Mouse (Mus musculus) kidney, postnatal 0 days (tissue): ENCODE results near the gene Rexo1. TPM values are rescaled to one million over a fixed set of nuclear protein-coding genes. Genes with fewer than 3 reads are reported as not detected.
A peak's percentile ranks its signal among the peaks of the same experiment; 100 is the strongest.

Source experiments
- ATAC-seq: fragments of 200-750 bp; cut with Nextera tagmentation; replicated peaks from 2 replicates; pipeline ENCODE4 v1.8.0; 2017; ENCODE audit warnings: low read depth, moderate number of reproducible peaks, moderate TSS enrichment, moderate library complexity; ENCODE audit not compliant: low FRiP score
- DNase-seq: peaks from one replicate; pipeline ENCODE4 v3.0.0-alpha.2; 2016; ENCODE audit warnings: low spot score
- H3K27ac ChIP-seq: fragments of 300-500 bp; sonication (generic); 2 replicates; pipeline ENCODE4 v1.5.1; 2014; ENCODE audit warnings: mild to moderate bottlenecking
- H3K27me3 ChIP-seq: fragments of 300-500 bp; sonication (generic); 2 replicates; pipeline ENCODE4 v1.6.1; 2014; ENCODE audit warnings: low read length, mixed read lengths; ENCODE audit not compliant: insufficient read depth
- H3K36me3 ChIP-seq: fragments of 300-500 bp; sonication (generic); 2 replicates; pipeline ENCODE4 v1.6.1; 2014; ENCODE audit warnings: low read length, mixed read lengths; ENCODE audit not compliant: insufficient read depth
- H3K4me1 ChIP-seq: fragments of 300-500 bp; sonication (generic); replicated peaks from 2 replicates; pipeline ENCODE4 v1.6.1; 2014; ENCODE audit warnings: antibody characterized with exemption, low read length, mixed read lengths; ENCODE audit not compliant: insufficient read depth
- H3K4me2 ChIP-seq: fragments of 300-500 bp; sonication (generic); 2 replicates; pipeline ENCODE4 v1.6.1; 2014; ENCODE audit warnings: mild to moderate bottlenecking, low read length, moderate library complexity, mixed read lengths
- H3K4me3 ChIP-seq: fragments of 300-500 bp; sonication (generic); replicated peaks from 2 replicates; pipeline ENCODE4 v1.5.1; 2014; ENCODE audit warnings: low read depth, low read length
- H3K9ac ChIP-seq: fragments of 300-500 bp; sonication (generic); 2 replicates; pipeline ENCODE4 v1.6.1; 2014; ENCODE audit warnings: low read depth, low read length
- H3K9me3 ChIP-seq: fragments of 300-500 bp; sonication (generic); replicated peaks from 2 replicates; pipeline ENCODE4 v1.6.1; 2016; ENCODE audit warnings: low read length, inconsistent platforms, mixed read lengths
- CTCF ChIP-seq: IDR thresholded peaks from 2 replicates; pipeline ENCODE4 v1.5.1; 2016; ENCODE audit warnings: antibody characterized with exemption, low read depth, mild to moderate bottlenecking, moderate library complexity
- WGBS: fragments of 180-500 bp; shearing (Covaris S2); extraction: QIAGEN DNeasy Blood & Tissue Kit; methylation state at CpG from one replicate; pipeline ENCODE4 v1.1.7; 2014; 5-methylcytosine and 5-hydroxymethylcytosine counted together
- polyA plus RNA-seq: library from polyadenylated mRNA; unstranded; fragments of >200 nt; fragmentation: Nextera tagmentation; extraction: Ambion mirVana; gene quantifications from 2 replicates; pipeline ENCODE4 v1.2.1, GENCODE M21; 2015

The Rexo1 gene
- polyA plus RNA-seq, 1 experiment from 2014 or later = 17.3 TPM

- 69% methylated on average over 10 of the region's 10 CpGs for WGBS
- H3K9ac ChIP-seq = no peak overlapping the region
- ATAC-seq (peak; percentile 55), DNase-seq (peak; percentile 83)
- H3K36me3 ChIP-seq = peaks cover 49% of the 10 kb centered on the region
- no peak overlapping the region for H3K4me2 ChIP-seq
- H3K27me3 ChIP-seq = no peaks in the 10 kb centered on the region
- no peak overlapping the region for H3K27ac ChIP-seq
- H3K9me3 ChIP-seq = no peaks in the 10 kb centered on the region
- H3K4me3 ChIP-seq = no peak overlapping the region
- TF ChIP-seq CTCF = peak; percentile 85
- H3K4me1 ChIP-seq = no peaks in the 10 kb centered on the region
These were observed 12.8 kb downstream of the Rexo1 start for GRCm38 (mm10) chr10:80548428-80549006.

GRCm38 (mm10) chr10:80547539-80547938, 13.8 kb downstream of the Rexo1 start:
- Histone ChIP-seq H3K9me3 (no peaks in the 10 kb centered on the region), H3K36me3 (peaks cover 54% of the 10 kb centered on the region), H3K4me2 (no peak overlapping the region), H3K27ac (no peak overlapping the region), H3K27me3 (no peaks in the 10 kb centered on the region), H3K4me3 (no peak overlapping the region), H3K4me1 (no peaks in the 10 kb centered on the region), H3K9ac (no peak overlapping the region)
- 88% methylated on average over 15 of the region's 15 CpGs for WGBS
- DNase-seq (no peak), ATAC-seq (no peak)
- no peak for TF ChIP-seq CTCF

GRCm38 (mm10) chr10:80546945-80547344, 14.4 kb downstream of the Rexo1 start:
- Histone ChIP-seq H3K27ac (no peak overlapping the region), H3K4me3 (no peak overlapping the region), H3K9me3 (no peaks in the 10 kb centered on the region), H3K36me3 (peaks cover 60% of the 10 kb centered on the region), H3K27me3 (no peaks in the 10 kb centered on the region), H3K4me1 (no peaks in the 10 kb centered on the region), H3K4me2 (no peak overlapping the region), H3K9ac (no peak overlapping the region)
- ATAC-seq (no peak), DNase-seq (no peak)
- TF ChIP-seq CTCF = no peak
- 98% methylated on average over 4 of the region's 4 CpGs for WGBS

GRCm38 (mm10) chr10:80545590-80545989, 15.8 kb downstream of the Rexo1 start:
- ATAC-seq (no peak), DNase-seq (no peak)
- Histone ChIP-seq H3K27ac (no peak overlapping the region), H3K9me3 (no peaks in the 10 kb centered on the region), H3K27me3 (no peaks in the 10 kb centered on the region), H3K9ac (no peak overlapping the region), H3K4me1 (no peaks in the 10 kb centered on the region), H3K4me3 (no peak overlapping the region), H3K36me3 (peaks cover 69% of the 10 kb centered on the region), H3K4me2 (no peak overlapping the region)
- 89% methylated on average over 8 of the region's 8 CpGs for WGBS
- TF ChIP-seq CTCF = no peak

GRCm38 (mm10) chr10:80543873-80544272, 17.5 kb downstream of the Rexo1 start:
- no peak for TF ChIP-seq CTCF

GRCm38 (mm10) chr10:80539493-80539892, 21.9 kb downstream of the Rexo1 start:
- peaks cover 29% of the 10 kb centered on the region for H3K36me3 ChIP-seq
- no peaks in the 10 kb centered on the region for H3K9me3 ChIP-seq
- H3K4me3 ChIP-seq = no peak overlapping the region
- no peak for TF ChIP-seq CTCF
- H3K4me2 ChIP-seq = no peak overlapping the region
- ATAC-seq (no peak), DNase-seq (peak; percentile 16)
- 57% methylated on average over 4 of the region's 5 CpGs for WGBS
- peaks cover 7% of the 10 kb centered on the region; the same call in 1 of the 2 replicates for H3K4me1 ChIP-seq
- no peak overlapping the region for H3K27ac ChIP-seq
- H3K9ac ChIP-seq = no peak overlapping the region
- peaks cover 7% of the 10 kb centered on the region; the same call in 1 of the 2 replicates for H3K27me3 ChIP-seq

More at GRCm38 (mm10) chr10:80543873-80544272, 17.5 kb downstream of the Rexo1 start:
- Histone ChIP-seq H3K27me3 (no peaks in the 10 kb centered on the region), H3K27ac (no peak overlapping the region), H3K4me2 (no peak overlapping the region), H3K9ac (no peak overlapping the region), H3K36me3 (peaks cover 60% of the 10 kb centered on the region), H3K4me1 (0 out of 2 replicates have a peak, but pooled peaks cover 2% of the 10 kb centered on the region), H3K4me3 (no peak overlapping the region), H3K9me3 (no peaks in the 10 kb centered on the region)
- no peak for DNase-seq
- ATAC-seq = no peak
- 94% methylated on average over 14 of the region's 14 CpGs for WGBS
